Mouse (Mus musculus) ovary, postnatal 10 days (tissue): ENCODE measurements around the gene Sox14.

Experiments
- DNase-seq: peaks from one replicate; pipeline ENCODE4 v3.0.0; 2022; ENCODE audit warnings: low spot score

The Sox14 gene

GRCm38 (mm10) chr9:99875618-99876372 lies at the start of gene Sox14:
Sox14 (minus strand) TSS chr9:99876170.
- DNase-seq: no peak

DNA sequence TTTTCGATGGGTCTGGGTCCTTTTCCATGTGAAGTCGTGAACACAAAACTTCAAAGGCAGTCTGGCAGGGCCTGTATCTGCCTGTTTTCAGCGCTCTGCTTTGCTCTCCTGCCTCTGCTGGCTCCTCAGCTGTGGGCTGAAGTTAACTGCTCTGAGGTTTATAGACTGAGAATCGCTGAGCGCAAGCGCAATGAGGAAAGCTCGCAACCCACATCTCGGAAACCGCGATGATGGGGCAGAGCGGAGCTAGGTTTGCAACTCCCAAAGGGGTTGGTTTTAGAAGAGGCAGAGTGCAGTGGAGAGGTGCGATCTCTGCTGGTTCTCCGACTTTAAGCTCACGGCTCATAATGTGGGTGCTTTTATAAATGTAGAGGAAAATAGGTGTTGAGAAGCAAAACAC lies 3.3 kb upstream of the Sox14 start:
- no peak for DNase-seq

DNA sequence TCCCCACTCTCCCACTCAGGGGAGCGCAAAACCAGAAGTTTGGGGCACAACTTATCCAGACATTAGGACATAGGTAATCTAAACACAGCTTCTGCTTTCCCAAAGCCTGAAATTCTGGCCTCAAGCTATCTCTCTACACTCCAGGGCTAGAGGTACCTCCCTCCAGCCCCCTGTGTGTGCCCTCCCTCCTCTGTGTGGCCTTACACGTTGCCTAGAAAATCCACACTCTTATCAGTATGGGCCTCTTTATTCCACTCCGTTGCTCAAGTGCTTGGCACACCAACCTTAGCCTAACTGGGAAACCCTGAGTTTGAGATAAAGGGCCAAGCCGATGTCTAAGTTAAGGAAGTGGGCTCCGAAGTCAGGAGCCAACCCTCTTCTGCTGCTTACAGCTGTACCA lies 2.6 kb upstream of the Sox14 start:
- no peak for DNase-seq

GRCm38 (mm10) chr9:99877056-99877546 lies 1.1 kb upstream of the Sox14 start:
- no peak for DNase-seq

GRCm38 (mm10) chr9:99876373-99877055 lies 544 bp upstream of the Sox14 start:
- DNase-seq: no peak

GRCm38 (mm10) chr9:99874735-99875617 lies 994 bp downstream of the Sox14 start:
- no peak for DNase-seq

DNA sequence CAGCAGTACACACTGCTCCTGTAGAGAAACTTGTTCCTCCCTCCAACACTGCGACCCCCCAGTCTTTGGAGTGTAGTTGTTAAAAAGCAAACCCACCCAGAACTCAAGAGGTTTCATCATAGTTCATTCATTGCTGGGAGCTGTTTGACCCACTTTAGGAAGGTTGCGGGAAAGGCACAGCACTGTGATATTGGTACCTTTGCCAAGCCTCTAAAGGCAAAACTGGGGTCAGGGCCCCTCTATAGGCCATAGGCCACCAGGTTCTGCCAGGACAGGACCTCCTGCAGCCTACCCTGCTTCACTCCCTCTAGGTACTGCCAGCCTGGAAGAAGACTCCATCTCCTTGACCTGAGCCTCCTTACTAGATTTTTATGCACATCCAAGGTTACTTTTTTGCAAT lies 2.2 kb downstream of the Sox14 start:
- no peak for DNase-seq

DNA sequence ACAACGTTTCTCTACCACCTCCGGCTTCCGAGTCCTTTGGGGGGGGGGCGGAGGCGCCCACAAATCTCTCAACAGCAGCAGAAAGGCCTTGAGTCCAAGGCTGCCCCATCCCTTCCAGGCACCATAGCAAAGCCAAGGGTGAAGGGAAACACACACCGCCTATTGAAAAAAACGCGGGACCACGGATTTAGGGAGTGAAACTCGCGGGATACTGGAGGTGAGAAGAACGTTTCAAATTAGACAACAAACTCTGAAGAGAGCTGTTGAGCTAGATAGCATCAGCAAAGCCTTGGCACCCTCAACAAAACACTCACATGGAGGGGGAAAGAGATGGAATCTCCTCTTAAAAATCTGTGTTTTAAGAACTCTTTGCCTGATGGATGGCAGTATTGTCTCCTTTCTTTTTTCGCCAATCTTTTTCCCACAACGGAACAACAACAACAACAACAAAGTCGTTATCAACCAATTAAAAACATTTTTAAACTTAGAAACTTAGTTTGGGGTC lies 2.8 kb downstream of the Sox14 start:
- no peak for DNase-seq

- DNase-seq: no peak
These were observed 3.5 kb downstream of the Sox14 start for GRCm38 (mm10) chr9:99872204-99873115.

- no peak for DNase-seq
These were observed 4.3 kb downstream of the Sox14 start for GRCm38 (mm10) chr9:99871556-99872203.

DNA sequence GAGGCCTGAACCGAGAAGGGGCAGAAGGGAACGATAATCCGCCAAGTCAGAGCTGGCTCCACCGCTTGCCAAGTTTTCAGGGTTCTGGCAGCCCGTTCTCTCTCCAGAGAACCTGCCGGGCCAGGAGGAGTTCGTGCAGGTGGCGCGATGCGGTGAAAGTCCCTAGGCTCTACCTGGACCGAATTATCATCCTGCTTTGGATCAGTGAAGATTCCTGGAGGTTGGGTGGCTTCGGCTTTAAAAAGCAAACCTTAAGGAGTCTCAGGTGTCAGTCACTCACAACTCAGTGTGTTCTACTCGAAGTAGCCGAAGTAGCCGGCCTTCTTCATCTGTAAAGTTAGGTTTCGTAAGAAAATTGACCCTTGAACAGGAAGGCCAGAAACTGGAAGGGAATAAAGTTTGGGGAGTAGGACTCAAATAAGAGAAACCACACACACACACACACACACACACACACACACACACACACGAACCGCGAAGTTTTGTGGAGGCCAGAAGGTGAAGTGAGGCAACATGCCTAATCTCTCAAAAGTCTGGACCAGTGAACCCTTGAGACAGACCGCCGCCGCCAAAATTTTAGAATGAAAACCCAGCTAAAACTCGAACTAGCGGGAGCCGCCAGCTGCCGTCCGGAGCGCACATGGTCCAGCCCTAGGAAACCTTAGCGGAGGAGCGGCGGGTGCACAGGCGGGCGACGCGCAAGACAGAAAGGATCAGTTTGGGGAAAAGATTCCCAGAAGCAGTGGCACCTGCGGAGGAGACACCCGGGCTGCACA lies 5.0 kb downstream of the Sox14 start:
- no peak for DNase-seq

DNA sequence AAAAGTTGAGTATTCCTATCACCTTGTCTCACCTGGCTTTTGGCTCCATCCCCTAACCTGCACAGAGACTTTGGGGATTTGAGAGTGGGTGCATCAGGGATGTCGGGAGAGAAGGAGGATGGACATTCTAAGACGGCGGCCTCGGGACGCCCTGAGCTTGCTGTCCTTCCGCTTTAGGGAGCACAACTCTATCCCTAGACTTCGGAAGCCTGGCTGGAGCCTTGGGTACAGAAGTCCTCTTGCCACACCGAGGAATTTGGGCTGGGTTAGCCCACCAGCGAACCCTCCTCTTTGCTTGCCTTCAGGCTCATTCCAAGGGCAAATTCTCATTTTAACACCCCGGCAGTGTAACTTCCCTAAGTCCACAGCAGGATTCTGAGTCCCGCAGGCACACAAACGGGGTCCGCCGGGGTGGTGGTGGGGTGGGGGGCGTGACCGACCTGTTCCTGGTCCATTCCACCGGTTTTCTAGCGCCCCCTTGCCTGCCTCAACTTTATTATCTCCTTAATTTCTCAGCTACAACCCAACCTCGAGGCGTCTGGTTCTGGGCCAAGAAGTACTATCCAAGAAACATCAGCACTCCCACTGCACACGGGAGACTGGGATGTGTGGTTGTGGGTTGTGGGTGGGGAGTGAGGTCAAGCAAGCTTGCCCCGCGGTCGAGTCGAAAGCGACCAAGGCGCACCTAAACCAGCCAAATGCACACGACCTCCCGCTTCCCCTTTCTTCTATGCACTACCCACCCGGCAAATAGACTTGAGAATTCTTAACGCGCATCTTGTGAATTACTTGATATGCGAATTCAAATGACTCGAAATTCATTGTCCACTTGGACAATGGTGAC lies 5.8 kb downstream of the Sox14 start:
- no peak for DNase-seq

DNA sequence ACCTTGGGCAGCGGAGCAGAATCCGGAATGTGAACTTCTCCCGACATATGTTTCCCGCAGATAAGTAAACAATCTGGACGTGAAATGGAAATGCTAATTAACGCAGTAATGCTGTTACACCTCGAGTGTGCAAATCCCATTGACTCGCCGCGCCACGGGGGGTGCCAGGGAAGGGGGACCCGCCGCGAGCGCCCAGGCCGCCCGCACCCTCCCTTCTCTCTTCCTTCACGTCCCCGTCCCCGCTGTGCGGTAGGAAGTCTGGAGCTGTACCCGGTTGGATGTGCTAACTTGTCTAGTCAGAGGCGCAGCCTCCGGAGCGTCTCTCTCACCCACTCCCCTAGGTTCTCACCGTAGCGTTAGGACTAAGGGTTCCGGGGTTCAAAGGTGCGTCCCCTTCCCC lies 6.7 kb downstream of the Sox14 start:
- no peak for DNase-seq

DNA sequence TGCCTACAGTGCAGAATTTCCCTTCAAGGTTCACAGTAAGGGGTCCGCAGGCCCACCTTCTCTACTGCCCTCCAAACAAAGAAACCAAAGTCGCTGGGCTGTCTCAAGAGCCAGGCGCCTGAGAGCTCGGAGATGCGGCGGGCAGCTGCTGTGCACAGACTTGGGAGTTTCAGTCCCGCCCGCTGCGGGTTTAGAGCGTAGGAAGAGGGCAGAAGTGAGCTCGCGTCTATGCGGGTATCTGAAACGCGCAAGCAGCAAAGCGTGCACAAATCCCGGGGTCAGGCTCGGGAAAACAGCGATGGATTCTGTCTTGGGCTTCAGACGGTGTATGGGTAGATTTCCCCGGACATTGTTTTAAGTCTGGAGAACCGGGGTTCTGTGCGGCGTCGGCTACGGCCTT lies 7.4 kb downstream of the Sox14 start:
- no peak for DNase-seq

DNA sequence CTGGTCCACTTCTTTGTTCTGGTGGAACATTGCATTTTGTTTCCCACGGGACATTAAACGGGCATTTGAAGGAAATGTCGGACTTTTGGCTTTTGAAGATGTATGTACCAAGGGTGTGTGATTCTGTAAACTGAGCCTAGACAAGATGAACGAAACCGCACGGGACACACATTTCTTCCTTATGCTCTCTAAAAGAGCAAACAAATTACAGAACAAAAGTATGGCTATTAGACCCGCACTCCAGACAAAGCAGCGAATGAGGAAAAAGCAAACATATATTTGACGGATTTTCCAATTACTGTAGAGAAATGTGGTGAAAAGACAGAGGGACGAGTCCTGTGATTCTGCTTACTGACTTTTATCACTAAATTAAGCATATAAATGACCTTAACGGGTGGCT lies 7.9 kb downstream of the Sox14 start:
- DNase-seq: no peak

- DNase-seq: no peak
These were observed 13.0 kb downstream of the Sox14 start for GRCm38 (mm10) chr9:99862936-99863335.

DNA sequence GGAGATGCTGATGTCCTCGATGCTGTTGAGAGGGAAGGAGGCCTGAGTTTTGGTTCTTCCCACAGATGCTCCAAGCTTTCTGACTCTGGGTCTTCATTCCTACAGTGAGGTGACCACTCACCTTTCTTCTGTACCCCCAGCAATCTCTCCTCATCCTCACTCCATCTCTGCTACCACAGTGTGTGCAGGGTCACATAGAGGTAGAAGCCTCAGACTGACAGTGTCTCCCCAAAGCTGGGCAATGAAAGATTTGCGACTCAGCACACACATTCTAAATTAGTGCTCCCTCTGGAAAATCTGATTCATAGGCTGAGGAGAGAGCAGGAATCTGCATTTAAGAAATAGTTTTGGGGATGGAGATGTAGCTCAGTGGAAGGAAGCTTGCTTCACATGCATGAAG lies 21.5 kb downstream of the Sox14 start:
- DNase-seq: no peak

DNA sequence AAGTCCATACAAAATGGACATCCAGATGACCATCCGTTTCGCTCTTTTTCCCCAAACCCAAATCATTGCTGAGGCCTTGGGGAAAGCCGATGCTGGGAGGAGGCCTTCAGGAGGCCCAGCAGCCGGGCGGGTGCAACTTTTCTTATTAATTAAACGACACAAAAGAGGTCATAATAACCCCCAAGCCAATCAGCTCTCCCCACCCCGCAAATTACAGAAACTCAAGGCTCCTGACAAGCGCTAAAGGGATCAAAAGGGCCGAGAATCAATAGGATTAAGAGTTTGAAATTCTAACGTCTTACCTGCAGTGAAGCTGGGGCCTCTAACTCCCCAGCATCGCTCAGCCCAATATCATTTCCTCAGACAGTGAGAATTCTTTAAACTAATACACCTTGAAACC lies 22.6 kb downstream of the Sox14 start:
- no peak for DNase-seq

- DNase-seq: no peak
These were observed 25.6 kb downstream of the Sox14 start for GRCm38 (mm10) chr9:99850354-99850753.
